Mouse (Mus musculus) adrenal gland, postnatal 36 days (tissue): Measurements from ENCODE around the gene Sgsh. TPM values are rescaled to one million over a fixed set of nuclear protein-coding genes. Genes with fewer than 3 reads are reported as not detected.
A peak's percentile ranks its signal among the peaks of the same experiment; 100 is the strongest.

Source experiments
- DNase-seq, 2 experiments: peaks; one replicate each; pipeline ENCODE4 v3.0.0; 2021; ENCODE audit warnings: mixed read lengths in 1 of 2
- total RNA-seq, 2 experiments: library from RNA; stranded (reverse); gene quantifications; 2 replicates each; pipeline ENCODE4 v1.2.3; 2021

The Sgsh gene
- total RNA-seq, 2 experiments from 2014 or later: 14.7 to 24.9 TPM

DNA sequence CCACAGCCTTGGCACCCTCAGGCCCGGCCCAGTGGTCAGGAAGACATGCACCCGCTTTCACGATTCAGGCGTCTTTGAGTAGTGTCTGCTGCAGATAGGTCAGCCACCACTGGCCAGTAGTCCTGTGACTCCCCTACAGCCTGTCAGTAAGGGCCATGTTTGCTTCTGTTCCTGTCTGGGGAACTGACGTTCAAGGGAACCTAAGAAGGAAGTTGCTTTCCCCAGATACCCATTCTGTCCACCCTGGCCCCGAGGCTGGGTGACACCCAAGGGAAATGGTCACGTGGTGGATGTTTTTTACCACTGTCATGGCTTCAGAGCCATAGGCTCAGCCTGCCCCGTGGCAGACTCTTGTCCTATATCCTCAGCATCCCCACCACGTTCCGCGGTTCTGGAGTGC, 22.0 kb upstream of the Sgsh start:
- DNase-seq: no peak

DNA sequence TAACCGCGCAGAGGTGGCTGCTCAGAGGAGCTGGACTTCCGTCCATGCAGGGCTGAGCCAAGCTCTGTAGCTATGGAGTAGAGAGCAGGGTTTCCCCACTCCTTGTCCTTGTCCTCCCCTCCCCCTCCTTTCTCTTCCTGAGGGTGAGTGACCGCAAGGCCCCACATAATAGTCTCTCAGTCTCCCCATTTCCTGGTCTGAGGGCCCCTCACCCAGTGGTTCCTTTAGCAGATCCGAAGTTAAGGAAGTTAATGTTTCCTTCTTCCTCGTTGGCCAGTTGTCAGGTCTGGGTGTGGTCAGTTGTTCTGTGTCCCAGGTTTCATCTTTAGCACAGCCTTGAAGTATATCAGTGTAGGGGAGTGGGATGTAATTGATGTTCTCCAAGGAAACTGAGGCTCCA, 20.1 kb upstream of the Sgsh start:
- no peak for DNase-seq

DNA sequence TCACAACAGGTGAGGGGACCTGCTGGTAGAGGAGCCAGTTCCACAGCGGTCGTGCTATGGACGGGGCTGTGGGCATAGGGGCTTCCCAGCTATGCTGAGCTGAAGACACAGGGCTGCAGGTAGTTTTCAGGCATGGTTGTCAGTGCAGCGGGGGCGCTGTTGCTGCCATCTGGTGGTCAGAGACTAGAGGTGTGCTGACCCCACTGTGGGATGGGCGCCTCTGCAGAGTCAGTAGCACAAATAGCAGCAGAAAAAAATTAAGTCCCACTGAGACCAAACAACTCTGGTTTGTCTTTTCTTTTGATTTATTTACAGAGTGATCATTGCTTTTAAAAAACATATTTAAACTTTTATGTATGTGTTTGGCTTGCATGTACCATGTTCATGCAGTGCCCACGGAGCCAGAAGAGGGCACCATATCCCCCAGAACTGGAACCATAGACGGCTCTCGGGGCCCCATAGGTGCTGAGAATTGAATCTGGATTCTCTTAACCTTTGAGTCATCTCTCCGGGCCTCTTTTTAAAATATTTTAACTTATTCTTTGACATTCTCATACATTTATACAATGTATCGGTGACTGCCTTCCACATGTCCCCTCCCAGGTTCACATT, 8.3 kb upstream of the Sgsh start:
- peak; percentile 75 to 81 for DNase-seq

DNA sequence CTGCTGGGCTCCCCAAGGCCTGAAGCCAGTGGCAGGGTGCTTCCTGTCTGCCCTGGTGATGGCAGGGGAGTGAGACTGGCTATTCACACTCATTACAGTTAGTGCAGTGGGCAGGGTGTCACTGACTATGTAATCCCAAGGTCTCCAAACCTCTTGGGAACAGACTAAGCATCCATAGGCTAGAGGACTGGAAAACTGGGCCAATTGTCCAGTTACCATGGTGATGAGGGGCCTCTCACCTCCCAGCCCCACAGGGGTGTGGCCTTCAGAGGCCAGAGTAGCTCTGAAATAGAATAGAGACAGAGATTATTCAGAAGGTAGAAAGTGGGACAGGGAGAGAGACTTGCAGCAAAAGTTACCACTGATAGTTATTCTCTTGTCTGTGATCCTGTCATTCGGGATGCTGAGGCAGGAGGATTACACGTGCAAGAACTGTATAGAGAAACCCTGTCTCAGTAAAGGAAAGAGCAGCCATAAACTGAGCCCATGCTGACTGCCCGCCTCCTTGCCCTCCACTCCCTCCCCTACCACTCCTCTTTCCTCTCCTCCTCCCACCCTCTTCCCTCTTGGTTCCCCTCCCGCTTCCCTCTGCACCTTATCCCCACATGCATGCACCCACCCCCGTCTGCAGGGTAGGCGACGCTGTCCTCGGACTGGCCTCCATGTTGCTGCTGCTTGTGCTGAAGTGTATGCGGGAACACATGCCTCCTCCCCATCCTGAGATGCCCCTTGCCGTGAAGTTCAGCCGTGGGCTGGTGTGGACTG, 7.6 kb upstream of the Sgsh start:
- no peak for DNase-seq

DNA sequence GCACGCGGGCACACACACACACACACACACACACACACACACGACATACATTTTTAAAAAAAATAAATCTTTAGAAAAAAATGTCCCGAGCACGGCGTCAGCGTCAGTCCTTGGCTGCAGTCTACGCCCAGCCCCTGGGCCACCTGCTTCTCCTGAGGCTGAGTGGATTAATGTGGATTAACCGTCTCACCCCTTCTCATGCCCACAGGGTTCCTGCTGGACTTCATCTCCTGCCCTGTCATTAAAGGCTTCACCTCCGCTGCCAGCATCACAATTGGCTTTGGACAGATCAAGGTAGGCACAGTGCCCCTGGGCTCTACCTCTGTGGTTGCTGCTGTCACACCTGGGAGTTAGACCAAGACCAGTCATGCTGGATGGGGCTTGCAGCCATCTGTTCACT, 3.8 kb upstream of the Sgsh start:
- no peak for DNase-seq

DNA sequence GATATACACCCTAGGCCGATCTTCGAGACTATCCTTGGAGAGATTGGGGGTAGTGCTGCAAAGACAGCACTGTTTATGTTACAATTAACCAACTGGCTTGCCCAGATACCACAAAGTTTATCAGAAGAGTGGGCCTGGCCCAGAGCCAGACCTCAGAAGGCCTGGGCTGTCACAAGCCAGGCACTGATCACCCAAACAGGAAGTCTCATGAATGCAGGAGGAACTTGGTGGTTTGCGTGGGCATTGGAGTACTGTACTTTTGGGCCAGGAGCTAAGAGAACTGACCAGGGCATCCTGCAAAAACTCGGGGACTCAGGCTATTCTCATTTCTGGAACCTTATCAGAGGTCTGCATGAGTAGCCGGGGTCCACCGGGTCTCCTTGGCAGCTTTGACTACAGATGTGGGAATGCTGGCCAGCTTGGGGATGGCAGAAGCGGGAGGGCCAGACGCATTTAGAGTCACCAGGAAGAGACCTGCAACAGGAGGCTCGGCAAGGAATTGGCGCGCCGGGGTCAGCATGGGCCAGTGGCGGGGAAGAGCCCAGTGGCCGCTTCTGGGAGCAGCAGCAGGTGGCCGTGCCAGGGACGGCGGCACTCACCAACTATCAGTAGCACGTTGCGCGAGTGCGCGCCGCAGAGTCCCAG, 416 bp downstream of the Sgsh start:
- peak; percentile 55 to 65 for DNase-seq

DNA sequence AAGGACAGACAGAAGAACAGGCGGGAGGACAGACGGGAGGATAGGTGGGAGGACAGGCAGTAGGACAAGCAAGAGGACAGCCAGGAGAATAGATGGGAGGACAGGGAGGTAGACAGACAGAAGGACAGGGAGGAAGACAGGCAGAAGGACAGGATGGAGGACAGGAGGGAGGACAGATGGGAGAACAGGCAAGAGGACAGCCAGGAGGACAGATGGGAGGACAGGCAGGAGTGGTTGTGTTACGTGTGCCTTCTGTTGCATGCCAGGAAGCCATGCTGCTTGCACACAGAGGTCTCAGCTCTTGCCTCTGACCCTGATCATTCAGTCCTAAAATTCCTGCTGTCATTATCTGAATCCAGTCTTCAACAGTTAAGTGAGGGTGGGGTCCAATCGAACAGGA, 1.4 kb downstream of the Sgsh start:
- DNase-seq: no peak

DNA sequence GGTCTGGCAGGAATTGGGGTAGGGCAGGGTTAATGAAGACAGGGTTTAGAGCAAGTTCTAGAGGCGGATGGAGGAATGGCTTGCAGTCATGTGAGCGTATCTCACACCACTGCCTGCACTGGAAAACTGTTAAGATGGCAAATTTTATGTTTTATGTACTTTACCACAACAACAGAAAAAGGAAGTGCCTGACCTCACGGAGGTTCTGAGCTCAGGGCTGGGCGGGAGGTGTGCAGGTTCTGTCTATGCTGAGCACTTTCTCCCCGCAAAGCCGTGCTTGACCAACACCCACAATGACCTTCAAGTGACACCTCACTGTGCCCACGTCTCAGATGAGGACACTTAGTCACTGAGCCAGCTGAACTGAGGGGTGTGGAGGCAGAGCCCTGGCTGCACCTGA, 3.2 kb downstream of the Sgsh start:
- DNase-seq: no peak

DNA sequence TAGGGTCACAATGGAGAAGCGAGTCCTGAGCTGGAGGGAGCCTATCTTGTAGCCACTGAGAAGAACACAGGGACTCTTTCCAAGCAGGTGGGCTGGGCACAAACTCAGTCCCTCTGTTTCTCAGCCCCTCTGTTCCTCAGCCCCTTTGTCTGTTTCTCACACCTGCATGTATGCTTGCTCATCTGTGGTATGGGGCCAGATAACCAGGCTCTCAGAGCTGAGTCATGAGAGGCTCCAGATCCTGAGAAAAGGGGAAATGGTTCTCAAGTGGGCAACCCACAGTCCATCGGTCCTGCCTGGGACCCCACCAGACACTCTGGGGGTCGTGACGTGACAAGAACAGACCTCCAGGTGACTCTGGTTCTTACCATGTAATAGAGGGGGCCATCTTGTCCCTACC, 8.2 kb downstream of the Sgsh start:
- no peak for DNase-seq

DNA sequence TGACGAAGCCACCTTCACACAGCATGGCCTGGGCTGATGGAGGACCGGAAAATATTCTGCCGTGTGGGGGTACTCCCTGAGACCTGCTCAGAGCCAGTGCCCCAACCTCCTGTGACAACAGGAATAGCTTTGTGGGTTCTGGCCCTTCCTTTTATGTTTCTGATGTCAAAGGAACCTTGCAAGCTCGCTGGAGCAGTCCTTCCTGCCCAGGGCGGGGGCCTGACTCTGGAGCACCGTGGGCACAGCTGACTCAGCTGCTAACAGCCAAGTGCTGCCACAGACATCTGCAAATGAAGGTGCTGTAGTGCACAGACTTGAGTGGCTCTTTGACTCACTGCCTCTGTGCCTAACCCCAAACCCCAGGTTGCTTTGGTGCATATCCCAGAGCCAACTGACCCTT, 10.5 kb downstream of the Sgsh start:
- no peak for DNase-seq

DNA sequence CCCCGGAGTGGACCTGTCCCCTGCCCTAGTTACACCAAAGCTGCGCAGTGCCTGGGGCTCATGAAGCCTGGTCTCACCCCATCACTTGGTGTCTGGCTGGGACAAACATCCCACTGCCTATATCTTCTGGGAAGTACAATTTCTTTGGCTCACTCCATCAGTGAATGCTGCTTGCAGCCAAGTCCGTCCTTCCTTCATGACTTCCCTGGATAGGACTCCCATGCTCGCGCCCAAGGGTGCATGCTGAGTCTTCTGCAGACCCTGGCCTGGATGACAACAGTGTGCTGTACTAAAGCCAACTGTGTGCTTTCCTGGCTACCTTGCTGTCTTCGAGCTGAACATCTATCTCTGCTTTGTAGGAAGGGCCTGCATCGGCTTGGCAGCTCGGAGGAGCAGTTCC, 11.2 kb downstream of the Sgsh start:
- DNase-seq: no peak

DNA sequence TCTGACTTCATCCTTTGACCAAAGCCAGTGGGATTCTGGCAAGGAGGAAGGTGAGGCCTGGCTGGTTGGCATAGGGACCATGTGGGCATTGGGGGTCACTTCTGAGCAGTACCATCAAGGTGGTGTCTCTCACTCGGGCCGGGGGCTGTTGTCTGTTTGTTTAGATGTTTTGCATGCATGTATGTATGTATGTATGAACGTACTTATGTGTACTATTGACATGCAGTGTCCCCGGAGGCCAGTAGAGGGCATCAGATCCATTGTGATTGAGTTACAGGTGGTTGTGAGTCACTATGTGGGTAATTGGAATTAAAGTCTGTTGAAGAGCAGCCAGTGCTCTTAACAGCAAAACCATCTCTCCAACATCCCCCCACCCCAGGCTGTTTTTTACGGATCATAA, 15.7 kb downstream of the Sgsh start:
- peak; percentile 80 for DNase-seq

DNA sequence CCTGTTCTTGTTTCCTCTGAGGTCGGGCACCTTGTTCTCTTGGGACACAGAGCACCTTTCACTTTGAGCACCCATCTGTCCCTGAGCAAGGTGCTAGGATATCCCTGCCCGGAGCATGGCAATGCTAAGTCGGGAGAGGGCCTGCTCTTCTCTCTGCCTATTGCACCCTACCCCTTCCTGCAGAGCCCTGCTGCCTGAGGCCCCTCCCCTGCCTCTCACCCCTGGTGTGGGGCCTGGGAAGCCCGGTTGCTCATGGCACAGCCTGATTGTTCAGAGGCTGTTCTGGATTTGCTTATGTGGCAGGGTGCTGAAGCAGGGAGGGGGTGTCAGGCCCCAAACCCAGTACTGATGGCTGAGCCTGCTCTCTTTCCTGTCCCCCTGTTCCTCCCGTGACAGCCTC, 16.2 kb downstream of the Sgsh start:
- DNase-seq: peak; percentile 14 to 47

DNA sequence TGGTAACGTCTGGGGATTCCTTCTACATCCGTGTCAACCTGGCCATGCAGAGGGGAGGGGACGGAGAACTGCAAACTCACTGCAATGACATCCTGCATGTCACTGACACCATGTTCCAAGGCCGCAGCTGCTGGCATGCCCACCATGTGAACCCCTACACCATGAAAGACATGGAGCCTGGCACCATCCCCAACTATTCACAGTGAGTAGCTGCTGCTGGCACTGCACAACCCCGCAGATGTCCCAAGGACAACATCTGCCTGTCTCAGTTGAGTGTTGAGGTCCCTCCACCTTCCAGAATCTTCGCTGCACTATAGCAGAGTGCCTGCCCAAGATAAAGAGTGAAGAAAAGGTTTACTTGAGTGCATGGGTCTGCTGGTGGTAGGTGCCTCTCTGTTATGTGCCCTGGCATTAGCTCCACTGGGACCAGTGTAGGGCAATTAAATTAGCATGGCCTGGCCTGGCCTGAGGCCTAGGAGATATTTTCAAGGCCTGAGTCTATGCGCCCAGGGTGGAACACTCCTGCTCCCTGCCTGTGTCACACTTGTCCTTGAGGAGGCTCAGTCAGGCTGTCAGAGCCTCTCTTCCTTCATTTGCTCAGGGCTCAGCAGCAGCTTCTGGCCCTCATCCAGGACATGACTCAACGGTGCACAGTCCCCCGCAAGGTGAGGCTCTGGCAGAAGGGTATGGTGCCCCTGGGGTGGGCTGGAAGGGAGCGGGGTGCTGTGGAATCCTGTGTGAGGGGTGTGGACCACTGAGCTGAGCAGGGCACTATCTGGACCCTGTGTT, 16.9 kb downstream of the Sgsh start:
- peak; percentile 89 to 90 for DNase-seq

DNA sequence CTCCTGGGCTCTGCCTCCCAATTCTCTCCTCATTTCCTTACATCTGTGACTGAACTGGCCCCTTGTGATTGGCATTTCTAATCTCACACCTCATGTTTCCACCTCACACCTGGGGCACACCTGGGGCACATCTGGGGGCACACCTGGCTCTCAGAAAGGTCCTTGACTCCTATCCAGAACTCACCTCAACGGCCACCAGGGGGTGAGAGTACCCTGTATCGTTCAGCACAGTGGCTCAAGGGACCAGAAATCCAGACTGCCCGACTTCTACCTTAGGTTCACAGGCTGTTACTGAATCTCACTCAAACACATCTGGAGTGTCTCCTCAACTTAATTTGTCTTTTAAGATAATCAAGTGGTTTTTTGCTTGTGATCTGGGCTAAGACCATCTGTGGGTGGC, 23.4 kb downstream of the Sgsh start:
- no peak for DNase-seq

DNA sequence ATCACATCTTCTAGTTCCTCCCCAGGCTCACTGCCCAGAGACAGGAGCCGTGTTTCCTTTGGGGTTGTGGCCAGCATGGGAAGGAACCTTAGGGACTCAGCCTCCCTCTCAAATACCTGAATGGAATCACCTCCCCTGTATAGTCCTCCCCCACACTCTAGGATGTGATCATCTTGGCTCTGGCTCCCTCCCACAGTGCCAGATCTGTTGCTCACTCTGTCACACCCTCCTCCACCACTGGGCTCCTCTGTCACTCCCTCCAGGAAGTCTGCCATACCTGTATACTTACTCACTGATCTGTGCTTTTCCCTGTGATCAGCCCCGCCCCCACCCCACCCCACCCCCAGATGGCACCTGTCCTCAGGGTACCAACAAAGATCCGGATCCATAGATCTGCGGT, 24.7 kb downstream of the Sgsh start:
- no peak for DNase-seq

DNA sequence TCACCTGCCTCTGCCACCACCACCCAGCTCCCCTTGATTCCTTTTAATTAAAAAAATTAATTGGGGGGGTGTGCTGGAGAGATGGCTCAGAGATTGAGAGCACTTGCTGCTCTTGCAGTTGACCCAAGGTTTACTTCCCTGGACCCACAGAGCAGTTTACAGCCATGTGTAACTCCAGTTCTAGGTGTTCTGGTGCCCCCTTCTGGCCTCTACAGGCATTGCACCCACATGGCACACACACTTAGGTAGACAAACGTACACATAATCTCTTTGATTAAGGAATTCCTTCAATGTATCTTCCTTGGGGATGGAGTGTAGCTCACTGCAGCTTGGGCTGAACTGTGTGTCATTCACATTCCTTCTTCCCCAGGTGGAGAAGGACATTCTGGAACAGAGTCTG, 30.3 kb downstream of the Sgsh start:
- no peak for DNase-seq

DNA sequence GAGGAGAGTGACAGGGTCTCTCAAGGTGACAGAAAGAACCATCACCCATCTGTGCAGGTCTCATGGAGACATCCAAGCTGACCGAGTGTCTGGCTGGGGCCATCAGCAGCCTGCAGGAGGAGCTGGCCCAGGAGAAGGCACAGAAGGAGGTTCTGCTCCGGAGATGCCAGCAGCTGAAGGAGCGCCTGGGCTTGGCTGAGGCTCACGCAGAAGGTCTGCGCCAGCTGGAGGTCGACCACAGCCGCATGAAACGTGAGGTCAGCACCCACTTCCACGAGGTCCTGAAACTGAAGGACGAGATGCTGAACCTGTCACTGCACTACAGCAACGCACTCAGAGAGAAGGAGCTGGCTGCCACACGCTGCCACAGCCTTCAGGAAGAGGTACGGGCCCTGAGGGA, 32.8 kb downstream of the Sgsh start:
- no peak for DNase-seq

DNA sequence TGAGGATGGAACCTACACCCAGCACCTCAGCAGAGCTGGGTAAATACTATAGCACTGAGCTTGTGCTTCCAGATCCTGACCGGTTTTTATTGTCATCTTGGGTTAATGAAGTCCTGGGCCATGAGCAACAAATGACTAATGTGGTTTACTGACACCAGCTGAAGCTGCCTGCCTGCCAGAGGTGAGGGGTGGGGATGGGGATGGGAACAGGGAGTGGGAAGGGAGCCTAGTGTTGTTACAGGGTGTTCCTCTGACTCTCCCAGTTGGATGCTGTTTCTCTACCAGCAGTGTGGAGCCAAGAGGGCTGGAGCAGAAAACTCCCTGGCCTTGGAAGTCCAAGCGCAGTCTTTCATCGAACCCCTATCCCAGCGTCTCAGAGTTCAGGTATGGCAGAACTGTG, 38.6 kb downstream of the Sgsh start:
- no peak for DNase-seq

DNA sequence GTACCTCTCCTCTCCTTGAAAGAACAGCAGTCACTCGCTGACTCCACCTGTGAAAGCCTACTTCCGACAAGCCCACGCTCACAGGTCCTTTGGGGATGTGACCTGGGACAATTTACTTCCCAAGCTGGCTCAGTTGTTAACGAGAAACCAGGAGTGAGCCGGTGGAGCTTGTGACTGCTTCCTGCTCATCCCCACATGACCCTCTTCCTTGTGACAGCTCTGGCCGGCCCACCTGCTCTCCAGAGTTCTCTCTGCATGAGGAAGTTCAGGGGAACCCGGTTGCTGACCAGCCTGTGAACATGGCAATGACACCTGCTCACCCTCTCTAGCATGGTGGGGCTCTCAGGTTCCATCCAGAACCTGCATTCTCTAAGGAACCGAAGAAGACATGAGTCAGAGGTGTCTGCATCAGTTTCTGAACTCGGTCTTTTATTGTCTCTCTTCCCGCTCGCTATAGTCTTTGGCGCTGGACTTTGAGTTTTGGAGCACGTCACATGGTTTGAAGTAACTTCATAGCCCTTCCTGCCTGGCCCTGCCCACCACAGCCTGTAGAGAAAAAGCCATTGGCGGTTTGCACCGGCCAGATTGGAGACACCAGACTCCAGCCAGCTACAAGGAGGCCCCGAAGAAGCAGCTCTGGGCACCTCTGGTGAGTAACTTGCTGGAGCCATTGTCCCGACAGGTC, 40.9 kb downstream of the Sgsh start:
- no peak for DNase-seq

DNA sequence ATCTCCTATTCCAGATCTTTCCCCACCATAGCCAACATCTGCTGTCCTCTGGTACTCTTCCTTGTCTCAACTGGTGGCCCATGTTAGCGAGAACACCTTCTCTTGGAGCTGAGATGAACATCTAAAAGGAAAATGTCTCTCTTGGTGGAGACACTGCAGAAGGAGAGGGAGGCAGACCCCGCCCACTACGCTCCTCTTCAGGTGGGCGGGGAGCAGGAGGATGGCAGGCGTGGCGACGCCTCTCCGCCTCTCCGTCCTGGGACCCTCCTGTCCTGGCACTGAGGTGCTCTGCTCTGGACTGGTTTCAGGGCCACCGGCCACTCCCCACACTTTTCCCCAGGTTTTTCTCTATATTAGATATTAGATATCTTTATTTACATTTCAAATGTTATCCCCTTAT, 44.7 kb downstream of the Sgsh start:
- no peak for DNase-seq

DNA sequence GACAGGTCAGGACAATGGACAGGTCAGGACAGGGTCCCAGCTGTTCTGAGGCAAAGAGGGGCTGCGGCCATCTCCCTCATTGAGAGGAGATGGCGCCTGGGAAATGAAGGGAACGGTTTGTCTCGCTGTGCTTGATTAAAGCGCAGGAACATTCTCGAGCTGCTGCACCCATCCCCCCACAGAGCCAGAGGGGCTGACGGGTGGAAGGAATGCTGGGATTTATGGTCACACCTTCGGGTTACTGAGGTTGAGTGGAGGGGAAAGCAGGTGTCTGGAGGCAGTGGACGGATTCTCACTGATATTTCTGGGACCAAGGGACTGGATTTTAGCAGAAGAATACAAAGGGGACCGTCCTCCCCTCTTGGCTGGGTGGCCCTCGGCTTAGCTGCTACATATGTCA, 47.4 kb downstream of the Sgsh start:
- DNase-seq: no peak

DNA sequence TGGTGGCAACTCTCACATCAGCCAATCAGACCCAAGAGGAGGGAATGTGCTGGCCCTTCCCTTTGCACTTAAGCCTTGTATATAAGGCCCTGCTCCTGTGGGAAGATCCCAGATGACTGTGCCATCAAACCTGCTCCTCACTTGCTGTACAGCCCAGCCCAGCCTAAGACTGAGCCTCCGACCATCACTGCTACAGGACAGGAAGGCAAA, 47.8 kb downstream of the Sgsh start, which contains the start of gene Card14:
Gene Card14 (plus strand): TSS at position 111 of the 210 bp plus-strand sequence.
- no peak for DNase-seq
